Mouse (Mus musculus) embryo, embryonic 11 days (tissue): ENCODE measurements at regions not wholly inside any gene's neighbourhood (a gene's known extent, or its start where the extent isn't known, plus 50 kb on each side); places are given as distances from the start of the nearest gene placed in this dataset.
A peak's percentile ranks its signal among the peaks of the same experiment; 100 is the strongest.

Source experiments
- DNase-seq: peaks from one replicate; pipeline ENCODE4 v3.0.0-alpha.2; 2015

- peak; percentile 24 for DNase-seq
Measured at GRCm38 (mm10) chr1:183504103-183504841, 86.3 kb downstream of the Hhipl2 start.

- DNase-seq, result no peak
Measured at GRCm38 (mm10) chr1:183507893-183508292, 89.9 kb downstream of the Hhipl2 start.

- no peak for DNase-seq
Measured at GRCm38 (mm10) chr1:183510759-183511158, 92.7 kb downstream of the Hhipl2 start.

- no peak for DNase-seq
Measured at GRCm38 (mm10) chr1:183513876-183514275, 95.9 kb downstream of the Hhipl2 start.

GRCm38 (mm10) chr1:183514281-183514983 lies 96.4 kb downstream of the Hhipl2 start:
- no peak for DNase-seq

- DNase-seq, result no peak
Measured at GRCm38 (mm10) chr1:183514984-183515287, 96.9 kb downstream of the Hhipl2 start.

- no peak for DNase-seq
Measured at GRCm38 (mm10) chr1:183516167-183516566, 98.2 kb downstream of the Hhipl2 start.

- no peak for DNase-seq
Measured at GRCm38 (mm10) chr1:183517236-183517635, 99.2 kb downstream of the Hhipl2 start.

GRCm38 (mm10) chr1:183521569-183521968 lies 103.6 kb downstream of the Hhipl2 start:
- DNase-seq, result peak; percentile 27

GRCm38 (mm10) chr1:183533386-183533785 lies 115.4 kb downstream of the Hhipl2 start:
- DNase-seq, result no peak

GRCm38 (mm10) chr1:183548752-183549387 lies 130.9 kb downstream of the Hhipl2 start:
- DNase-seq, result peak; percentile 56

- DNase-seq, result no peak
Measured at GRCm38 (mm10) chr1:183552617-183553016, 134.6 kb downstream of the Hhipl2 start.

GRCm38 (mm10) chr1:183553219-183553618 lies 135.2 kb downstream of the Hhipl2 start:
- DNase-seq, result no peak

- no peak for DNase-seq
Measured at GRCm38 (mm10) chr1:183562853-183563252, 144.8 kb downstream of the Hhipl2 start.

GRCm38 (mm10) chr1:183573621-183574585 lies 155.9 kb downstream of the Hhipl2 start:
- DNase-seq, result peak; percentile 8

GRCm38 (mm10) chr1:183584861-183585260 lies 166.8 kb downstream of the Hhipl2 start:
- DNase-seq, result no peak

- no peak for DNase-seq
Measured at GRCm38 (mm10) chr1:183586406-183586805, 168.4 kb downstream of the Hhipl2 start.

GRCm38 (mm10) chr1:183595306-183595705 lies 177.3 kb downstream of the Hhipl2 start:
- DNase-seq, result no peak

GRCm38 (mm10) chr1:183600466-183600865 lies 182.5 kb downstream of the Hhipl2 start:
- DNase-seq, result no peak

GRCm38 (mm10) chr1:183611966-183612694 lies 194.1 kb downstream of the Hhipl2 start:
- no peak for DNase-seq

- DNase-seq, result no peak
Measured at GRCm38 (mm10) chr1:183619451-183620059, 201.5 kb downstream of the Hhipl2 start.

GRCm38 (mm10) chr1:183622341-183622740 lies 204.3 kb downstream of the Hhipl2 start:
- no peak for DNase-seq
